Mouse (Mus musculus) heart, embryonic 16.5 days (tissue): Measurements from ENCODE around the gene Gm20388. TPM values are rescaled to one million over a fixed set of nuclear protein-coding genes. Genes with fewer than 3 reads are reported as not detected.
A peak's percentile ranks its signal among the peaks of the same experiment; 100 is the strongest.

Source experiments
- ATAC-seq: fragments of 200-750 bp; cut with Nextera tagmentation; replicated peaks from 2 replicates; pipeline ENCODE4 v1.8.0; 2017; ENCODE audit warnings: moderate number of reproducible peaks; ENCODE audit not compliant: insufficient read depth, low FRiP score; ENCODE audit errors: extremely low read depth
- H3K27ac ChIP-seq: fragments of 300-500 bp; sonication (generic); 2 replicates; pipeline ENCODE4 v1.5.1; 2014; ENCODE audit warnings: mild to moderate bottlenecking, low read length, control low read depth, moderate library complexity
- H3K27me3 ChIP-seq: fragments of 300-500 bp; sonication (generic); 2 replicates; pipeline ENCODE4 v1.6.1; 2014; ENCODE audit warnings: low read length, mixed read lengths; ENCODE audit not compliant: control insufficient read depth, insufficient read depth
- H3K36me3 ChIP-seq: fragments of 300-500 bp; sonication (generic); 2 replicates; pipeline ENCODE4 v1.6.1; 2014; ENCODE audit not compliant: control insufficient read depth, insufficient read depth
- H3K4me1 ChIP-seq: fragments of 300-500 bp; sonication (generic); 2 replicates; pipeline ENCODE4 v1.6.1; 2014; ENCODE audit warnings: low read length, mixed read lengths; ENCODE audit not compliant: control insufficient read depth, insufficient read depth
- H3K4me2 ChIP-seq: fragments of 300-500 bp; sonication (generic); 2 replicates; pipeline ENCODE4 v1.6.1; 2014; ENCODE audit warnings: low read depth, mild to moderate bottlenecking, control low read depth, low read length
- H3K4me3 ChIP-seq: fragments of 300-500 bp; sonication (generic); 2 replicates; pipeline ENCODE4 v1.5.1; 2014; ENCODE audit warnings: mild to moderate bottlenecking, control low read depth, low read length
- H3K9ac ChIP-seq: fragments of 300-500 bp; sonication (generic); 2 replicates; pipeline ENCODE4 v1.6.1; 2014; ENCODE audit warnings: low read length, control low read depth
- H3K9me3 ChIP-seq: fragments of 300-500 bp; sonication (generic); replicated peaks from 2 replicates; pipeline ENCODE4 v1.6.1; 2016; ENCODE audit warnings: low read length; ENCODE audit not compliant: control insufficient read depth
- WGBS: fragments of 180-500 bp; shearing (Covaris S2); extraction: QIAGEN DNeasy Blood & Tissue Kit; methylation state at CpG from one replicate; pipeline ENCODE4 v1.1.7; 2014; 5-methylcytosine and 5-hydroxymethylcytosine counted together
- polyA plus RNA-seq: library from polyadenylated mRNA; unstranded; fragments of >200 nt; fragmentation: Nextera tagmentation; extraction: Ambion mirVana; gene quantifications from 2 replicates; pipeline ENCODE4 v1.2.1, GENCODE M21; 2015

Gm20388 gene
- polyA plus RNA-seq, 1 experiment from 2014 or later, result 4.5 TPM

DNA sequence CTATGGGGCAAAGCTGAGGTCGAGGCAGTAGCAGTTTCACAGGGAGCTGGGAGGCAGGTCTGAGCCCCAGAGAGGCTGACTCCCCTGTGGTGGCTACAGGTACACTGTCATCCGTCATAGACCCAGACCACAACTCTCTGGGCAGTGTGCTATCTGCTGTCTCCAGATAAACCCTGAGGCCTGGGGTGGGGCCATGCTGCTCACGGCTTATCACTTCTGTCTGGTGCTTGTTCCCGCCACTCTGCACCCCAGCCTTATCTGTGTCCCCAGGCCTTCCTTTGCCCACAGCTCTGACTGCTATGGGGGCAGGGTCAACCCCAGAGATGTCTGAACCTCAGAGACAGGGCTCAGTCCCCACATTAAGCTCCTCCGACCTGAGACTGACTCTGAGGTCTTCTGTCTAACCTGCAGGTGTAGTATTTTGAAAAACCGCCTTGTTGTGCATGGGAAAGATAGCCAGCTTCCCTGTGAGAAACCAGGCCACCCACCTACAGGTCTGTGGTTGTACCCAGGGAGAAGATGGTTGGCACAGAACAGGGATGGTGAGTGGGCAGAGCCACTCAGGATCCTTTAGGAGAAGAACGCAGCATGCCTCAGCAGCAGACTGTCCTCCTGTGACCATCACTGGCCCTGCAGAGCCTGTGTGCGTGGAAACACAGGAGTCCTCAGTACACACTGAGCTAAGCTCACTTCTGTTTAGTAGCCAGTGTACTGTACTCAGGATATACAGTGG is 461.2 kb downstream of the Gm20388 start:
- Histone ChIP-seq H3K4me1 (peaks cover 82% of the 10 kb centered on the region), H3K9ac (peak overlapping the region; percentile 52), H3K9me3 (no peaks in the 10 kb centered on the region), H3K27me3 (no peaks in the 10 kb centered on the region), H3K36me3 (no peaks in the 10 kb centered on the region), H3K4me3 (no peak overlapping the region), H3K4me2 (peak overlapping the region; percentile 14; the same call in 1 of the 2 replicates), H3K27ac (peak overlapping the region; percentile 83)
- ATAC-seq, result peak; percentile 29
- 34% methylated on average over 8 of the region's 8 CpGs for WGBS

DNA sequence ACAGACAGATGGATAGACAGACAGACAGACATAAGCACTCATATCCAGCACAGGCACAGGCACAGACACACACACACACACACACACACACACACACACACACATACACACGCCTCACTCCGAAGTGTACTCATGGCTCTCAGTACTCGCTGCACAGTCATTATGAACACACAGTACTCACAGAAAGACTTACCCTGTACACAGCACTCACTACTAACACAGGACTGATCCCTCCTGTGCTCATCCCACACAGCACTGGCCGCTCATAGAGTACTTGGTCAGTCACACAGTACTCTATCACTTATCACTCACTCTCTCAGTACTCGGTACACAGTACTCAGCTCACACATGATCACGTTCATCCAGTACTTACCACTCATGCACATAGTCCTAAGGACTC is 462.0 kb downstream of the Gm20388 start:
- ATAC-seq, result no peak
- no peaks in the 10 kb centered on the region for H3K36me3 ChIP-seq
- no peaks in the 10 kb centered on the region for H3K9me3 ChIP-seq
- H3K4me1 ChIP-seq, result peaks cover 86% of the 10 kb centered on the region
- H3K9ac ChIP-seq, result no peak overlapping the region
- no peak overlapping the region for H3K4me3 ChIP-seq
- H3K27ac ChIP-seq, result peak overlapping the region; percentile 83
- no peak overlapping the region for H3K4me2 ChIP-seq
- 89% methylated on average over 6 of the region's 6 CpGs for WGBS
- H3K27me3 ChIP-seq, result no peaks in the 10 kb centered on the region

DNA sequence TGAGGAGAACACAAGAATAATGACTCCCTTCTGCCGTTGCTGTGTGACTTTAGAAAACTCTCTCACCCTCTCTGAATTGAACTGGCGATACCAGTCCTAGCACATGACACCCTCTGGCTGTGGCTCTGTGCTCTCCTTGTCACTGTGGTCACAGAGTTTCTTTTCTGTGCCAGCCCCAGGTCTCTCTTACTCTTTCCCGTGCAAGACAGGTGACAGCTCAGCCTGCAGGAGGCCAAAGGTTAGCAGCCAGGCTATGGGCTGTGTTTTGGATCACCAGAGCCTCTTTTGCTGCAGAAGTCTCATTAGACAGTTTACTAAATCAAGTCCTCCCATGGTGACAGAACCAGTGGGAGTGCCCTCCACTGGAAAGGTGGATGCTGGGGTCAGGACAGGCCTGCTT is 463.0 kb downstream of the Gm20388 start:
- H3K9me3 ChIP-seq, result no peaks in the 10 kb centered on the region
- 68% methylated on average over 3 of the region's 3 CpGs for WGBS
- peak overlapping the region; percentile 15; the same call in 1 of the 2 replicates for H3K27ac ChIP-seq
- no peaks in the 10 kb centered on the region for H3K27me3 ChIP-seq
- peaks cover 90% of the 10 kb centered on the region for H3K4me1 ChIP-seq
- no peak overlapping the region for H3K9ac ChIP-seq
- H3K4me3 ChIP-seq, result no peak overlapping the region
- no peaks in the 10 kb centered on the region for H3K36me3 ChIP-seq
- no peak overlapping the region for H3K4me2 ChIP-seq
- ATAC-seq, result no peak

DNA sequence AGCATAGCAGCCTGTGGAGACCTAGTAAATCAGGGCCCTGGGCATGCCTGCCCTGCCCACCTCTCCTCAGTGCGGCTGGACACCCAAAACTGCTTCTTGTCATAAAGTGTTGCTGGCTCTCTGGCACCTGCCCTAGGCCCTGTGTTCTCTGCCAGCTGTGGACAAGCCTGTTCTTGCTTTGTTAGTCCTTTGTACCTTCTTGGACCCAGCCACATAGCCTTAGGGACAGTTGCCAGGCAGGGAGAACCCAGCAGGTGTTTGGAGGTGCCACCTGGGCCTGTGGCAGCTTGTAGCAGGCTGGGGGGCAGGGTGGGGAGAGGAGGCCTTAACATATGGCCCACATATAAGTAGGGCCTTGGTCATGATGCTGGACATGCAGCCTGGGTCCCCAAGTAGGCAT is 463.4 kb downstream of the Gm20388 start:
- no peak overlapping the region for H3K9ac ChIP-seq
- H3K4me2 ChIP-seq, result no peak overlapping the region
- H3K27me3 ChIP-seq, result no peaks in the 10 kb centered on the region
- WGBS, result 74% methylated on average over 1 of the region's 1 CpGs
- H3K4me1 ChIP-seq, result peaks cover 90% of the 10 kb centered on the region
- H3K36me3 ChIP-seq, result no peaks in the 10 kb centered on the region
- no peaks in the 10 kb centered on the region for H3K9me3 ChIP-seq
- no peak for ATAC-seq
- H3K4me3 ChIP-seq, result no peak overlapping the region
- peak overlapping the region; percentile 15; the same call in 1 of the 2 replicates for H3K27ac ChIP-seq

DNA sequence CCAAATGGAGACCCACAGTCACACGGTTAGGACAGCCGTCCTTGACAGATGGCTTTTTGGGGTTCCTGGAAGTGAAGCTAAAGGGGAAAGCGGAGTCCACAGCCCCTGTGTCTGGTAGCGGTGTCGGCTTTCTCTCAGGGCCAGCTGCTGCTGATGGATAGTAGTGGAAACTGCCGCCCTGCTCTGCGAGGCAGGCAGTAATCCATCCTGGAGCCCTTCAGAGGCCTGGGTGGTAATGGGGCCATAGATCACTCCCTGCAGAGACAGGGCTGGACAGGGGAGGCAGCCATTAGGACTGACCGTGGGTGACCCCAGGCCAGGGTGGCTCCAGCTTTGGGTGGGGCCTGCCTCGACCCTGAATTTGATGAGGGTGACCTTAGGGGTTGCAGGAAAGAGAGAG is 463.9 kb downstream of the Gm20388 start:
- H3K9me3 ChIP-seq, result no peaks in the 10 kb centered on the region
- no peaks in the 10 kb centered on the region for H3K27me3 ChIP-seq
- H3K9ac ChIP-seq, result 0 out of 2 replicates have a peak overlapping the region, but pooled peaks have one; percentile 9
- no peak overlapping the region for H3K4me2 ChIP-seq
- no peaks in the 10 kb centered on the region for H3K36me3 ChIP-seq
- ATAC-seq, result no peak
- 52% methylated on average over 9 of the region's 9 CpGs for WGBS
- H3K4me1 ChIP-seq, result peaks cover 89% of the 10 kb centered on the region
- H3K27ac ChIP-seq, result peak overlapping the region; percentile 15; the same call in 1 of the 2 replicates
- no peak overlapping the region for H3K4me3 ChIP-seq

DNA sequence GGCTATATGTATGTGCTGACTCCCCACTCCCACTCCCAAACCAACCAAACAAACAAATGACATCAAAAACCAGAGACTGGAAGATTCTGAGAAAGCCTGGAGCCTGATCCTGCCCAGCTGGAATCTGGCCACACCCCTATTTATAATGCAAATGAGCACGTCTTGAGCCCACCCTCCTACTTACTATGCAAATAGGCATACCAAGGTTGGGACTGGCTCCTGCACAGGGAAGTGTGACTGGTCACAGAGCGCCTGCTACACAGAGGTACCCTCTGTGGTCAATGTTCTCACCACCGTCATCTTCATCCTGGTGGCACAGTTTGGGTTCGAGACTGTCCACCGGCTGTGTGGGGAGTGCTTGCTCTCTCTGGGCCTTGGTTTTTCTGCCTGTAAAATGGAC is 464.5 kb downstream of the Gm20388 start:
- Histone ChIP-seq H3K9me3 (no peaks in the 10 kb centered on the region), H3K36me3 (no peaks in the 10 kb centered on the region), H3K27me3 (no peaks in the 10 kb centered on the region), H3K9ac (no peak overlapping the region), H3K27ac (no peak overlapping the region), H3K4me2 (no peak overlapping the region), H3K4me3 (no peak overlapping the region), H3K4me1 (peaks cover 83% of the 10 kb centered on the region)
- 61% methylated on average over 5 of the region's 5 CpGs for WGBS
- ATAC-seq, result no peak

DNA sequence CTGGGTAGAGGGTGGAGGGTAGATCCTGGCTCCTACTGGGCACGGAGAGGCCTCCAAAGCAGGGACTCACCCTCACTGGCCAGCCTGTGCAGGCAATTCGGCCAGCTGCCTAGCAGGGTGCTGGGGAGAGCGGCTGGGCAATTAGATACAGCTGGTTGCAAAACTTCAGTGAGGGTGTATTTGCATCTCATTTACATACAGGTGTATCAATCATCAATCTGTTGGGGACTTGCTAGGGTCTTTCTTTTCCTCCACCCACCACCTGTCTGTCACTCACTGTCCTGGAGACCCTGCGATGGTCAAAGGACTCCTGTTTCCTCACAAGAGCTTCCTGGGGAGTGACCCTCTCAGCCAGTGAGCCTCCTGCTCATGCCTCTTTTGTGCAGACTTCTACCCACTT is 465.6 kb downstream of the Gm20388 start:
- Histone ChIP-seq H3K4me1 (peaks cover 78% of the 10 kb centered on the region), H3K9ac (no peak overlapping the region)

DNA sequence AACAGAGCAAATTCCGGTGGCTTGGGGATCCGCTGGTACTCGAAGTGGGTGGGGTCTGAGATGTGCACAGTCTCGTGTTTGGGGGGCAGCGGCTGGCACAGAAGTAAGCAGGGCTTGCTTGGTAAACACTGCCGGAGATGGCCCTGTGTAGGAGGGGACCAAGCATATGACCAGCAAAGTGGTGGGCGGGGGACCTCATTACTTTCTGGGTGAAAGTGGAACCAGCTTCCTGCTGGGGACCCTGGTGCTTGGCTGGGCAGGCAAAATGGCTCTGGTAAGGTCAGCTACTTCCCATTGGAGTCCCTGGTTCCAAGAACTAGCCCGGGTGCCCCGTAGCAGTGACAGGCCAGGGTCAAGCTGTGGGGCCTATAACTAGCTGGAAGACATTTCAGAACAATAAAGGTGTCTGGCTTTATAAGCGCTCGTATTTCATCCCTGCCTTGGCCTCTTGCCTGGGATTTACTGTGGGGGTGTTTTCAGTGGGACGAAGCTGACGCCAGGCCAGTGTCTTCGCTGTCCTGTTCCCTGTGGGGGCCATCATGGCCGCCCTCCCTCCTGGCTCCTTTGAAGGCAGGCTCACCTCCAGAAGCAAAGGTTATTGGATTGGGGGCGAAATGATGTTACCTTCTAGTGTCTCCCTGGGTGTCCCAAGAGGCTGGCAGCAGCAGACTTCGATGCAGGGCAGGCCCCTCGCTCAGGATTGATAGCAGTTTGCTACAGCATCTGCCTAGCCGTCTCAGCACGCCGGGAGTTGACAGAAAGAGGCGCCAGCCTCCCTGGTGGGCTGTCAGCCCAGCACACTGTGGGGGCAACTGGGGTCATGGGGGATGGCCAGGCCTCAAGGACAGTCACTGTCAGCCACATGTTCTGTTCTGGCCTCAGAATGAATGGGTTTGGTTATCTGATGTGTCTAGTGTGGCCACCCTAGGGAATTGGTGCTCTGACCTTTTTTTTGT is 466.5 kb downstream of the Gm20388 start:
- no peaks in the 10 kb centered on the region for H3K36me3 ChIP-seq
- H3K27me3 ChIP-seq, result no peaks in the 10 kb centered on the region
- H3K9me3 ChIP-seq, result no peaks in the 10 kb centered on the region
- peaks cover 78% of the 10 kb centered on the region for H3K4me1 ChIP-seq
- ATAC-seq, result no peak
- H3K4me3 ChIP-seq, result no peak overlapping the region
- no peak overlapping the region for H3K4me2 ChIP-seq
- 48% methylated on average over 22 of the region's 22 CpGs for WGBS
- peak overlapping the region; percentile 53 for H3K27ac ChIP-seq
- peak overlapping the region; percentile 21; the same call in 1 of the 2 replicates for H3K9ac ChIP-seq

More for the DNA sequence above, 465.6 kb downstream of the Gm20388 start:
- no peak for ATAC-seq
- 90% methylated on average over 4 of the region's 4 CpGs for WGBS
- no peaks in the 10 kb centered on the region for H3K27me3 ChIP-seq
- H3K4me2 ChIP-seq, result no peak overlapping the region
- no peaks in the 10 kb centered on the region for H3K9me3 ChIP-seq
- H3K27ac ChIP-seq, result no peak overlapping the region
- H3K4me3 ChIP-seq, result no peak overlapping the region
- no peaks in the 10 kb centered on the region for H3K36me3 ChIP-seq

DNA sequence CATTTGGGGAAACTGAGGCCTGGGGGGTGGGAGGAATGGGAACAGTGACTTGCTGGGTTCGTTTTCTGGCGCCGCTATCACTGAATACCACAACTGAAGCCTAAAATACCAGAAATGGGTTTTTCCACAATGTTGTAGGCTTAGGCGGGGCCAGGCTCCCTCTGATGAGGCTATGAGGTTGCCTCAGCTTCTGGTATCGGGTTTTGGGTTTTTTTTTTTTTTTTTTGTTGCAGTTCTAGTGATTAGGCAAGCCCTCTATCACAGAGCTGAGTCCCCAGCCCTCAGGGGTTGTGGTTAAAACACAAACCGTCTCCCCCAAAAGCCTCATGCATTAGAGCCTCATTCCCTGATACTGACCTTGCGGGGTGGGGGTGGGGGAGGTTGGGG is 467.2 kb downstream of the Gm20388 start:
- no peak overlapping the region for H3K4me2 ChIP-seq
- H3K36me3 ChIP-seq, result no peaks in the 10 kb centered on the region
- H3K4me3 ChIP-seq, result no peak overlapping the region
- peaks cover 77% of the 10 kb centered on the region for H3K4me1 ChIP-seq
- H3K27me3 ChIP-seq, result no peaks in the 10 kb centered on the region
- WGBS, result 71% methylated on average over 7 of the region's 7 CpGs
- no peaks in the 10 kb centered on the region for H3K9me3 ChIP-seq
- H3K27ac ChIP-seq, result no peak overlapping the region; the same call in 1 of the 2 replicates
- H3K9ac ChIP-seq, result no peak overlapping the region
- no peak for ATAC-seq
